Mouse (Mus musculus) ES-E14 (cell line): ENCODE measurements at regions not wholly inside any gene's neighbourhood (a gene's known extent, or its start where the extent isn't known, plus 50 kb on each side); places are given as distances from the start of the nearest gene placed in this dataset.

Source experiments
- MAFK ChIP-seq: IDR thresholded peaks from 2 replicates; pipeline ENCODE4 v1.6.1; 2014; ENCODE audit warnings: mild to moderate bottlenecking, low read depth, low read length, inconsistent platforms; ENCODE audit not compliant: insufficient read depth
- ZC3H11A ChIP-seq: IDR thresholded peaks from 2 replicates; pipeline ENCODE4 v1.6.1; 2012; ENCODE audit warnings: low read depth, mild to moderate bottlenecking, inconsistent platforms, low read length, borderline replicate concordance
- ZNF384 ChIP-seq: IDR thresholded peaks from 2 replicates; pipeline ENCODE4 v1.6.1; 2012; ENCODE audit warnings: low read depth, low read length, inconsistent platforms

DNA sequence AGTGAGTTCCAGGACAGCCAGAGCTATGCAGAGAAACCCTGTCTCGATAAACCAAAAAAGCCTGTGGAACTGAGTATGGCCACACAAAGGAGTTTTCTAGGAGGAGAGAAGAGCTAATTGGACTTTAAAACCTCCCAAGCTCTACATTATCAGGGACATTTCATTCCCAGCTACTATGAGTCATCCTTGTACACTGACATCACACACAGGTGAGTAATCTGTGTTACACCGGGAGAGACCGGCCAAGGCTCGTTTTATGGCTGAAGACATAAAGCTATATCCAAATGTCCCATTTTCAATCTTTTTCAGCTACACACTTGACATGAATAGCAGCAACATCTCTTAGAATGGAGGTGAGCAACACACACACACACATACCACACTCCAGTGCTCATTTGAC is 229.5 kb downstream of the Ankrd16 start:
- TF ChIP-seq ZC3H11A = no peak
- no peak for TF ChIP-seq ZNF384
- TF ChIP-seq MAFK = no peak
